Mouse (Mus musculus): ENCODE measurements around the gene Zc3h7b. TPM values are rescaled to one million over a fixed set of nuclear protein-coding genes. Genes with fewer than 3 reads are reported as not detected.

Zc3h7b gene
- 19.0 TPM for total RNA-seq (2023)

GRCm38 (mm10) chr15:81744992-81745600 is at the start of gene Zc3h7b, which contains the start of gene Rangap1:
Gene Zc3h7b, plus strand, starts transcription at chr15:81745057.
Gene Rangap1, minus strand, starts transcription at chr15:81745530.

GRCm38 (mm10) chr15:81697175-81697574 is 47.7 kb upstream of the Zc3h7b start, which contains the start of gene Chadl:
Gene Chadl, minus strand, starts transcription at chr15:81697287.

GRCm38 (mm10) chr15:81802001-81802890 is 57.4 kb downstream of the Zc3h7b start, which contains the start of gene Tef:
Gene Tef, plus strand, starts transcription at chr15:81802421.

Other genes with a start within 250 kb of the Zc3h7b start
- gene Ep300, start 159.7 kb upstream of the Zc3h7b start, total RNA-seq (2023) = 142 TPM
- 40.2 TPM for gene L3mbtl2, start 81.2 kb upstream of the Zc3h7b start, total RNA-seq (2023)
- gene Chadl, start 47.8 kb upstream of the Zc3h7b start, total RNA-seq (2023) = not detected
- gene Rangap1, start 473 bp downstream of the Zc3h7b start, total RNA-seq (2023) = 71.0 TPM
- gene Tef, start 57.4 kb downstream of the Zc3h7b start, total RNA-seq (2023) = 25.6 TPM
- 108 TPM for gene Tob2, start 113.7 kb downstream of the Zc3h7b start, total RNA-seq (2023)
- gene Phf5a, start 126.9 kb downstream of the Zc3h7b start, total RNA-seq (2023) = 51.6 TPM
- gene Aco2, start 127.3 kb downstream of the Zc3h7b start, total RNA-seq (2023) = 156 TPM
- gene Polr3h, start 181.2 kb downstream of the Zc3h7b start, total RNA-seq (2023) = 11.5 TPM
- gene Csdc2, start 191.7 kb downstream of the Zc3h7b start, total RNA-seq (2023) = not detected
- 13.0 TPM for gene Pmm1, start 215.9 kb downstream of the Zc3h7b start, total RNA-seq (2023)
- gene 1700029P11Rik, start 235.5 kb downstream of the Zc3h7b start, total RNA-seq (2023) = not detected
- gene Xrcc6, start 242.8 kb downstream of the Zc3h7b start, total RNA-seq (2023) = 21.7 TPM